Mouse (Mus musculus) limb, embryonic 14.5 days (tissue): ENCODE measurements around the gene Mier1. TPM values are rescaled to one million over a fixed set of nuclear protein-coding genes. Genes with fewer than 3 reads are reported as not detected.
A peak's percentile ranks its signal among the peaks of the same experiment; 100 is the strongest.

ENCODE experiments used
- ATAC-seq: fragments of 200-750 bp; cut with Nextera tagmentation; 2 replicates; pipeline ENCODE4 v1.8.0; 2017; ENCODE audit warnings: low read depth, moderate number of reproducible peaks, moderate TSS enrichment; ENCODE audit not compliant: low FRiP score
- DNase-seq: peaks from one replicate; pipeline ENCODE4 v3.0.0-alpha.2; 2015; ENCODE audit warnings: low spot score
- H3K27ac ChIP-seq: fragments of 300-500 bp; sonication (generic); replicated peaks from 2 replicates; pipeline ENCODE4 v1.5.1; 2014; ENCODE audit warnings: low read depth, mild to moderate bottlenecking, low read length, moderate library complexity, mixed read lengths
- H3K27me3 ChIP-seq: fragments of 300-500 bp; sonication (generic); 2 replicates; pipeline ENCODE4 v1.6.1; 2014; ENCODE audit warnings: low read length, mixed read lengths; ENCODE audit not compliant: control insufficient read depth, insufficient read depth
- H3K36me3 ChIP-seq: fragments of 300-500 bp; sonication (generic); 2 replicates; pipeline ENCODE4 v1.6.1; 2014; ENCODE audit warnings: mild to moderate bottlenecking, low read length, moderate library complexity, mixed read lengths; ENCODE audit not compliant: control insufficient read depth, insufficient read depth
- H3K4me1 ChIP-seq: fragments of 300-500 bp; sonication (generic); 2 replicates; pipeline ENCODE4 v1.6.1; 2014; ENCODE audit warnings: antibody characterized with exemption, low read length, mixed read lengths; ENCODE audit not compliant: control insufficient read depth, insufficient read depth
- H3K4me2 ChIP-seq: fragments of 300-500 bp; sonication (generic); replicated peaks from 2 replicates; pipeline ENCODE4 v1.6.1; 2014; ENCODE audit warnings: low read depth, mild to moderate bottlenecking, low read length, moderate library complexity; ENCODE audit not compliant: severe bottlenecking
- H3K4me3 ChIP-seq: fragments of 300-500 bp; sonication (generic); replicated peaks from 2 replicates; pipeline ENCODE4 v1.5.1; 2014; ENCODE audit warnings: low read length
- H3K9ac ChIP-seq: fragments of 300-500 bp; sonication (generic); 2 replicates; pipeline ENCODE4 v1.6.1; 2014; ENCODE audit warnings: mild to moderate bottlenecking, low read depth, low read length, moderate library complexity; ENCODE audit not compliant: severe bottlenecking
- H3K9me3 ChIP-seq: fragments of 300-500 bp; sonication (generic); 2 replicates; pipeline ENCODE4 v1.6.1; 2016; ENCODE audit warnings: low read length; ENCODE audit not compliant: control insufficient read depth
- POLR2A ChIP-seq: fragments of 200-500 bp; IDR thresholded peaks from 2 replicates; pipeline ENCODE4 v1.8.0; 2012; ENCODE audit warnings: inconsistent platforms, mild to moderate bottlenecking, moderate library complexity, borderline replicate concordance; ENCODE audit not compliant: insufficient read depth, insufficient read length; ENCODE audit errors: extremely low read depth
- WGBS: fragments of 180-500 bp; shearing (Covaris S2); extraction: QIAGEN DNeasy Blood & Tissue Kit; methylation state at CpG from one replicate; pipeline ENCODE4 v1.1.7; 2014; 5-methylcytosine and 5-hydroxymethylcytosine counted together
- polyA plus RNA-seq, 2 experiments: library from polyadenylated mRNA; depleted of rRNA in 1 of 2; stranded (reverse) in 1 of 2; unstranded in 1 of 2; fragments of >200 nt; fragmentation: Nextera tagmentation in 1 of 2; extraction: Ambion mirVana in 1 of 2; gene quantifications; 2 replicates each; pipeline versions ENCODE4 v1.2.1 to v1.2.3; 2012 to 2014

The Mier1 gene
- polyA plus RNA-seq, 2 experiments: 32.9 to 41.2 TPM

DNA sequence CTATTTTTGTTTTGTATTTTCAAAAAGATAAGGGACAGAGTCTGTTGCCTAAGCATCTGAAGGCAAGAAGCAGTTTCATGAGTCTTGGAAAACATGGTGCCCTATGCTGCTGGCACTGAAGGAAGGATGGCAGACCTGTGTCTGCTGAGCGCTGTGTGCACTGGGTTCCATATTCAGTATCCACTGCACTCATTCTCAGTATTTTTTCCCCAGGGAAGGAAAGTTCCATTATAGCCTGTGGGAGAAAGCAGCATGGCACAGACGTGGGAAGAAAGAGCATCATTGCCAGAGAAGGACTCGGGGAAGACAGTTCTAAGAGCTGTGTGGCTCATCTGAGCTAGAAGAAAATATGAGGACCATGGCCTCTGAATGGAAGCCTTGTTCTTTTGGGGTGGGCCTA lies 57.1 kb downstream of the Mier1 start:
- DNase-seq: no peak
- no peak for TF ChIP-seq POLR2A
- no peak overlapping the region for H3K9ac ChIP-seq
- H3K4me3 ChIP-seq: no peak overlapping the region
- ATAC-seq: no peak
- no peak overlapping the region for H3K4me2 ChIP-seq
- H3K27me3 ChIP-seq: no peaks in the 10 kb centered on the region
- no peaks in the 10 kb centered on the region for H3K4me1 ChIP-seq
- WGBS: 88% methylated on average over 3 of the region's 3 CpGs
- no peaks in the 10 kb centered on the region for H3K9me3 ChIP-seq
- no peak overlapping the region for H3K27ac ChIP-seq
- peaks cover 36% of the 10 kb centered on the region for H3K36me3 ChIP-seq

DNA sequence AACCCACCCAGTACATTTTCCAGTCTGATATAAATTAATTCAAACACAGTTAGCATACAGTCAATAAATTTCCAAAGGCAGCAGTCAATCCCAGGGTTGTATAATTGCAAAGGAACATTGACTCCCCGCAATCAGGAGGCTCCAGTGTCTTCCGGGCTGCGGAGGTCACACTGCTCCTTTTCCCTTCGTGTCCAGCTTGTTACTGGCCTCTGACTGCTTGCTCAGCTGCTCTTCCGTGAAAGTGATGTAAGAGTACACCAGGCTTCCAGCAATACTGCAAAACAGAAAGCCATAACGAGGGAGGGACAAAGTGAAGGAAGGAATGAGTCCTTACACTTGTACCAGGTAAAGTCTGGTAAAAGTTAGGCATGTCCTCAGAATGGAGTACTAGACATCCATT lies 59.3 kb downstream of the Mier1 start:
- Histone ChIP-seq H3K27ac (no peak overlapping the region), H3K9ac (no peak overlapping the region), H3K36me3 (peaks cover 49% of the 10 kb centered on the region), H3K4me3 (no peak overlapping the region), H3K9me3 (no peaks in the 10 kb centered on the region), H3K4me2 (no peak overlapping the region), H3K4me1 (no peaks in the 10 kb centered on the region), H3K27me3 (no peaks in the 10 kb centered on the region)
- 76% methylated on average over 6 of the region's 6 CpGs for WGBS
- ATAC-seq (no peak), DNase-seq (no peak)
- TF ChIP-seq POLR2A: no peak

DNA sequence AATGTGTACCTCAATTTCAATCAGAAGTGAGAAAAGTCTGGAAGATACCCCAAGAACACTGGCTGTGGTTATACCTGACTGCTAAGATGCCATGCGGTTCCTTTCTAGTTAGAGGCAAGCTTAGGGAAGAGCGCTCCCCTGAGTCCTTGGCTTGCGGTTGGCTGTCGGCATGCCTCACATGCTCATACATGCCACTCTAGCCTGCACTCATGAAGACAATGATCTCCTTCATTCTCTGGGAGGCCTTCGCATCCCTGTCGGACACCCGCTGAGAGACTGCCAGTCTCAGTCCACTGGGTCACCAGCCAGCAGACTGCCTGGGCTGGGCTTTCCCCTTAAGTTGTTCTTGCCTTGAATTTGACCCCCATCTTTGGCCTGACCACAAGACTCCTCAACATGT lies 59.8 kb downstream of the Mier1 start:
- DNase-seq (no peak), ATAC-seq (no peak)
- WGBS: 93% methylated on average over 7 of the region's 7 CpGs
- TF ChIP-seq POLR2A: no peak
- no peak overlapping the region for H3K9ac ChIP-seq
- H3K27me3 ChIP-seq: no peaks in the 10 kb centered on the region
- H3K36me3 ChIP-seq: peaks cover 49% of the 10 kb centered on the region
- H3K4me2 ChIP-seq: no peak overlapping the region
- H3K4me1 ChIP-seq: no peaks in the 10 kb centered on the region
- H3K9me3 ChIP-seq: no peaks in the 10 kb centered on the region
- no peak overlapping the region for H3K4me3 ChIP-seq
- no peak overlapping the region for H3K27ac ChIP-seq

- no peak overlapping the region for H3K4me2 ChIP-seq
- WGBS: 81% methylated on average over 1 of the region's 1 CpGs
- no peak overlapping the region for H3K4me3 ChIP-seq
- H3K9ac ChIP-seq: no peak overlapping the region
- no peaks in the 10 kb centered on the region for H3K9me3 ChIP-seq
- DNase-seq (no peak), ATAC-seq (no peak)
- H3K4me1 ChIP-seq: no peaks in the 10 kb centered on the region
- H3K27me3 ChIP-seq: no peaks in the 10 kb centered on the region
- peaks cover 57% of the 10 kb centered on the region for H3K36me3 ChIP-seq
- TF ChIP-seq POLR2A: no peak
- no peak overlapping the region; the same call in 1 of the 2 replicates for H3K27ac ChIP-seq
These were observed 63.5 kb downstream of the Mier1 start for GRCm38 (mm10) chr4:103177681-103178080.

DNA sequence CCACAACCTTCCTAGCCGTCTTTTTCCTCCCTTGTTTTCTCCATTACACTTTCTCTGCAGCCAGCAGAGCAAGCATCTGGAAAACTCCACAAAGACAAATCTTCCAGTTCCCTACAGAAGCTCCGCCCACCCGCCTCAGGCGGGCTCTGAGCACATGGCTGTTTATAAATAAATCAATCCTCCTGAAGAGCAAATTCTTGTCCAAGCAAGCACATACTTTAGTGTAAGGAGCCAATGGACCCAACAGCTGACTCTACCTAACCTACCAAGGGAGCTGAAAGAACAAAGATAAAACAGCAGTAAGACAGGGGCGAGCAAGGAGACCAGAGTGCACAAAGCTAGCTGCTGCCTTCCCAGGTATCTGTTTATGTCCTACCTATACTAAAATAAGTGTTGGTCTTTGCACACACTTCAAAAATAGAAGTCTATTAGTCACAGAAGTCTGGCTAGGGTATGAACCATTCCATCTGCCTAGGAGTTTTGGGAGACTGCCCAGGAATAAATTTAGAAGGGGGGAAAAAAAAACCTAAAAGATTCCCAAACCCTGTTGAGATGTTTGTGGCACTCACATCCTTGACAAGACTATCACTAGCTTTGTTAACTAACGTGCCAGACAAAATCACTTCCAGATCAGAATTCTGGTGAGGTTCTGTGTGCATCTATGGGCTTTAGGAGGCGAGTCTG lies 64.6 kb downstream of the Mier1 start:
- Histone ChIP-seq H3K36me3 (peaks cover 55% of the 10 kb centered on the region), H3K4me1 (no peaks in the 10 kb centered on the region), H3K9ac (no peak overlapping the region), H3K27me3 (no peaks in the 10 kb centered on the region), H3K9me3 (no peaks in the 10 kb centered on the region), H3K4me2 (no peak overlapping the region), H3K4me3 (no peak overlapping the region), H3K27ac (peak overlapping the region; percentile 33; the same call in 1 of the 2 replicates)
- peak; percentile 44 for DNase-seq
- WGBS: 68% methylated on average over 7 of the region's 7 CpGs
- no peak for TF ChIP-seq POLR2A
- 0 out of 2 replicates have a peak, but pooled peaks have one; percentile 26 for ATAC-seq
